Mouse (Mus musculus): ENCODE results near the gene Ufd1. TPM values are rescaled to one million over a fixed set of nuclear protein-coding genes. Genes with fewer than 3 reads are reported as not detected.

Gene Ufd1
- polyA plus RNA-seq, 1 experiment from 2014 or later, result 29.8 TPM

Other genes starting within 250 kb of the Ufd1 start
- gene Tbx1, start 221.1 kb upstream of the Ufd1 start, polyA plus RNA-seq (2018), result not detected in 3 replicates
- gene Gp1bb, start 189.4 kb upstream of the Ufd1 start, polyA plus RNA-seq (2018), result 0.36 TPM in 1 of 3 replicates, not detected in the others
- not detected in 3 replicates for gene Gm49601, start 185.4 kb upstream of the Ufd1 start, polyA plus RNA-seq (2018)
- 0.33 to 0.36 TPM in 2 of 3 replicates, not detected in the other for gene Sept5, start 181.8 kb upstream of the Ufd1 start, polyA plus RNA-seq (2018)
- not detected in 3 replicates for gene Cldn5, start 34.9 kb upstream of the Ufd1 start, polyA plus RNA-seq (2018)
- gene Cdc45, start 208 bp downstream of the Ufd1 start, polyA plus RNA-seq (2018), result 1.4 to 16.3 TPM (median 4.9 TPM) in 3 replicates
- 4.3 to 5.8 TPM (median 5.6 TPM) in 3 replicates for gene 2510002D24Rik, start 24.8 kb downstream of the Ufd1 start, polyA plus RNA-seq (2018)
- gene Gm28539, start 24.8 kb downstream of the Ufd1 start, polyA plus RNA-seq (2018), result not detected in 3 replicates
- gene Mrpl40, start 65.1 kb downstream of the Ufd1 start, polyA plus RNA-seq (2018), result 33.0 to 56.2 TPM (median 43.5 TPM) in 3 replicates
- 20.1 to 22.6 TPM (median 22.2 TPM) in 3 replicates for gene Hira, start 65.3 kb downstream of the Ufd1 start, polyA plus RNA-seq (2018)